19 mouse cellular contexts compared by ENCODE assay signal in the genomic region with DNA sequence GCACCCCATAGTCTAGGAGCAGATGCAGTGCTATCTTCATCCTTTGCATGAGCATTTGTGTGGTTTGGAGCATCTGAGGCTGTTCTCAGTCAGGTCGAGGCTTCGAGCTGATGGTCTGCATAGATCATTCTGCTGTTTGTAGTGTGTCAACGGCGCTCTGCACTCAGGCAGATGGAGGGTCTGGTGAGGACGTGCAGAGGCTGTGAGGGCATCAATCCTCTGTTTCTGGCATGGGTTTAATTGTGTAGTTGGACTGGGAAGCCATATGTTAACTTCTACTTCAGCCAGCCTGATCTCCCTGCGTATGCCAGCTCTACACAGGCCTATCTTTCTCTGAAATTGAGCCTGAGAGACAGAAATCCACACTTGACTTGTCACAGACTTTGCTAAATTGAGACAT. TPM values are rescaled to one million over a fixed set of nuclear protein-coding genes. Genes with fewer than 3 reads are reported as not detected.
DNase-seq lines count a peak whose midpoint lies in the region; ATAC-seq lines count a peak whose summit lies in the region.
"Had no signal": no experiment of that assay in that cellular context is flagged by ENCODE, and none has a peak within 500 bp of the region (broad histone marks: within the 10 kb centered on the region; RNA-seq: fewer than 3 reads in every experiment).

No protein-coding gene starts in this region.

- ATAC-seq in hindbrain, embryonic 13.5 days (ENCODE audit: low FRiP score) = no peak
- no peak for ATAC-seq in neural tube, embryonic 13.5 days (ENCODE audit: low read depth)
- no peak for ATAC-seq in kidney, embryonic 16.5 days (ENCODE audit: low FRiP score, low TSS enrichment)
- ATAC-seq: CD4-positive, CD25-positive, alpha-beta regulatory T cell, adult 4 months; intestine, embryonic 15.5 days; liver, embryonic 12.5 days; midbrain, embryonic 15.5 days had no signal

- peaks cover 39% of the 10 kb centered on the region for H3K4me1 ChIP-seq in hindbrain, embryonic 13.5 days (replicated peaks)
- H3K4me1 ChIP-seq in hindbrain, embryonic 10.5 days (replicated peaks) = peaks cover 40% of the 10 kb centered on the region
- H3K4me1 ChIP-seq in neural tube, embryonic 13.5 days (replicated peaks) = peaks cover 51% of the 10 kb centered on the region
- peaks cover 42% of the 10 kb centered on the region for H3K4me1 ChIP-seq in kidney, embryonic 16.5 days (ENCODE audit: insufficient read depth, low read length)
- H3K4me1 ChIP-seq: intestine, embryonic 15.5 days had no signal

- no peak for DNase-seq in hindbrain, embryonic 10.5 days (ENCODE audit: low spot score)
- no peak for DNase-seq in neural tube, embryonic 10.5 days (ENCODE audit: extremely low spot score, low spot score)
- peak; percentile 49 to 61 for DNase-seq in cerebellum, postnatal 14 days
- no peak for DNase-seq in frontal cortex, adult 2 months (ENCODE audit: extremely low spot score in 1 of 2, low spot score in 1 of 2)
- DNase-seq: layer of hippocampus, postnatal 36 days; lung, embryonic 14.5 days; thymus, postnatal 14 days had no signal

- H3K9me3 ChIP-seq in hindbrain, embryonic 13.5 days = no peaks in the 10 kb centered on the region
- no peaks in the 10 kb centered on the region for H3K9me3 ChIP-seq in hindbrain, embryonic 10.5 days
- no peaks in the 10 kb centered on the region for H3K9me3 ChIP-seq in neural tube, embryonic 13.5 days
- H3K9me3 ChIP-seq in kidney, embryonic 16.5 days (ENCODE audit: low read length) = no peaks in the 10 kb centered on the region
- H3K9me3 ChIP-seq: G1E; heart, embryonic 13.5 days; intestine, embryonic 15.5 days; liver, embryonic 12.5 days; midbrain, embryonic 15.5 days had no signal

- H3K4me2 ChIP-seq in hindbrain, embryonic 13.5 days = no peak overlapping the region
- no peak overlapping the region for H3K4me2 ChIP-seq in neural tube, embryonic 13.5 days
- H3K4me2 ChIP-seq in kidney, embryonic 16.5 days (replicated peaks; ENCODE audit: low read depth, low read length) = no peak overlapping the region
- H3K4me2 ChIP-seq: heart, embryonic 13.5 days; intestine, embryonic 15.5 days; liver, embryonic 12.5 days; lung, embryonic 14.5 days; midbrain, embryonic 15.5 days had no signal

- H3K9ac ChIP-seq in hindbrain, embryonic 13.5 days = peak overlapping the region; percentile 24; the same call in 1 of the 2 replicates
- peak overlapping the region; percentile 31; the same call in 1 of the 2 replicates for H3K9ac ChIP-seq in neural tube, embryonic 13.5 days
- H3K9ac ChIP-seq in kidney, embryonic 16.5 days (replicated peaks; ENCODE audit: low read length) = no peak overlapping the region
- H3K9ac ChIP-seq: intestine, embryonic 15.5 days; liver, embryonic 12.5 days; lung, embryonic 14.5 days; midbrain, embryonic 15.5 days had no signal

- no peak overlapping the region for H3K4me3 ChIP-seq in hindbrain, embryonic 13.5 days
- no peak overlapping the region for H3K4me3 ChIP-seq in hindbrain, embryonic 10.5 days
- no peak overlapping the region for H3K4me3 ChIP-seq in neural tube, embryonic 13.5 days
- no peak overlapping the region for H3K4me3 ChIP-seq in kidney, embryonic 16.5 days (ENCODE audit: low read length)
- H3K4me3 ChIP-seq: erythroblast, embryonic 14.5 days; heart, embryonic 13.5 days; intestine, embryonic 15.5 days; liver, embryonic 12.5 days; midbrain, embryonic 15.5 days had no signal

- no peaks in the 10 kb centered on the region for H3K27me3 ChIP-seq in hindbrain, embryonic 13.5 days
- no peaks in the 10 kb centered on the region for H3K27me3 ChIP-seq in hindbrain, embryonic 10.5 days (ENCODE audit: insufficient read depth, poor library complexity, severe bottlenecking)
- no peaks in the 10 kb centered on the region for H3K27me3 ChIP-seq in neural tube, embryonic 13.5 days
- H3K27me3 ChIP-seq in kidney, embryonic 16.5 days (ENCODE audit: insufficient read depth, low read length) = no peaks in the 10 kb centered on the region
- H3K27me3 ChIP-seq: heart, embryonic 13.5 days; intestine, embryonic 15.5 days; liver, embryonic 12.5 days; midbrain, embryonic 15.5 days had no signal

- H3K27ac ChIP-seq in hindbrain, embryonic 13.5 days = no peak overlapping the region
- no peak overlapping the region for H3K27ac ChIP-seq in hindbrain, embryonic 10.5 days
- H3K27ac ChIP-seq in neural tube, embryonic 13.5 days (replicated peaks) = no peak overlapping the region; the same call in 1 of the 2 replicates
- H3K27ac ChIP-seq in kidney, embryonic 16.5 days (ENCODE audit: low read length) = no peak overlapping the region
- H3K27ac ChIP-seq: heart, embryonic 13.5 days; intestine, embryonic 15.5 days; liver, embryonic 12.5 days; macrophage; midbrain, embryonic 15.5 days; stomach, postnatal 0 days had no signal

- WGBS in hindbrain, embryonic 13.5 days = 78% methylated on average over 6 of the region's 6 CpGs
- 91% methylated on average over 6 of the region's 6 CpGs for WGBS in hindbrain, embryonic 10.5 days
- 63% methylated on average over 6 of the region's 6 CpGs for WGBS in neural tube, embryonic 13.5 days
- 41% methylated on average over 6 of the region's 6 CpGs for WGBS in kidney, embryonic 16.5 days

- H3K36me3 ChIP-seq in hindbrain, embryonic 13.5 days = no peaks in the 10 kb centered on the region
- peaks cover 9% of the 10 kb centered on the region; the same call in 1 of the 2 replicates for H3K36me3 ChIP-seq in hindbrain, embryonic 10.5 days
- H3K36me3 ChIP-seq in neural tube, embryonic 13.5 days = no peaks in the 10 kb centered on the region
- H3K36me3 ChIP-seq in kidney, embryonic 16.5 days (ENCODE audit: insufficient read depth, low read length) = no peaks in the 10 kb centered on the region
- H3K36me3 ChIP-seq: heart, embryonic 13.5 days; intestine, embryonic 15.5 days; midbrain, embryonic 15.5 days had no signal

RNA-seq across cellular contexts. Expression of gene Rptor, which starts 23.2 kb away (rescaled TPM):
- polyA plus RNA-seq in hindbrain, embryonic 13.5 days (2015; fragmentation: Nextera tagmentation; extraction: Ambion mirVana) = 10.2 and 10.6 TPM in 2 replicates
- polyA plus RNA-seq in hindbrain, embryonic 10.5 days (2016; fragmentation: Nextera tagmentation; extraction: Ambion mirVana) = 11.8 and 12.4 TPM in 2 replicates
- polyA plus RNA-seq in neural tube, embryonic 13.5 days (2015; fragmentation: Nextera tagmentation; extraction: Ambion mirVana) = 9.6 and 11.1 TPM in 2 replicates
- polyA plus RNA-seq in frontal cortex, adult 2 months (2012; rRNA removed) = 36.0 and 38.6 TPM in 2 replicates
- polyA plus RNA-seq in kidney, embryonic 16.5 days (2015; fragmentation: Nextera tagmentation; extraction: Ambion mirVana) = 9.1 and 9.9 TPM in 2 replicates

Comparison
In these comparisons a context has a peak if more than half of its experiments do, and no peak if none do; other contexts are left out.
1. DNase-seq: peak in cerebellum, postnatal 14 days (2 of 2); none in hindbrain, embryonic 10.5 days (single experiment), neural tube, embryonic 10.5 days (single experiment) and frontal cortex, adult 2 months (0 of 2).